Mouse (Mus musculus): ENCODE data around the gene Tnfsf13.
"Not testable (repeated sequence)": the region's sequence is repeated elsewhere in the genome, so short reads cannot be mapped to it uniquely, and the experiment has no call there.

The Tnfsf13 gene

GRCm38 (mm10) chr11:69685526-69686148 lies at the start of gene Tnfsf13:
TSS of gene Tnfsf13 (minus strand) at chr11:69685784.
- no peak for DNase-seq (ENCODE audit: low read depth, low spot score)

- DNase-seq (ENCODE audit: low read depth, low spot score), result not testable (repeated sequence)
These were observed 45.8 kb upstream of the Tnfsf13 start for GRCm38 (mm10) chr11:69731408-69731807.

DNA sequence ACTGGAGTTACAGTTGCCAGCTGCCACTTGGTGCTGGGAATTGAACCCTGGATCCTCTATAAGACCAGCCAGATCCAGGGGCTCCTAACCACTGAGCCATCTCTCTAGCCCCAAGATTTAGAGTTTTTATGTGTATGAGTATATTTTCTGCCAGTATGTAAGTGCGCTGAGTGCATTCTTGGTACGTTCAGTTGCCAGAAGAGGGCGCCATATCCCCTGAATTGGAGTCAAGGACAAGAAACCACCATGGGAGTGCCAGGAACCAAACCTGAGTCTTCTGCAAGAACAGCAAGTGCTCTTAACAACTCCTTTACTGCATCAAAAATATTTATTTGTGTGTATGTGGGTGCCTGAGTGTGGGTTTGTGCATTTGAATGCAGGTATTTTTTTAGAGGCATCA lies 43.5 kb upstream of the Tnfsf13 start:
- DNase-seq (ENCODE audit: low read depth, low spot score), result peak; percentile 32

DNA sequence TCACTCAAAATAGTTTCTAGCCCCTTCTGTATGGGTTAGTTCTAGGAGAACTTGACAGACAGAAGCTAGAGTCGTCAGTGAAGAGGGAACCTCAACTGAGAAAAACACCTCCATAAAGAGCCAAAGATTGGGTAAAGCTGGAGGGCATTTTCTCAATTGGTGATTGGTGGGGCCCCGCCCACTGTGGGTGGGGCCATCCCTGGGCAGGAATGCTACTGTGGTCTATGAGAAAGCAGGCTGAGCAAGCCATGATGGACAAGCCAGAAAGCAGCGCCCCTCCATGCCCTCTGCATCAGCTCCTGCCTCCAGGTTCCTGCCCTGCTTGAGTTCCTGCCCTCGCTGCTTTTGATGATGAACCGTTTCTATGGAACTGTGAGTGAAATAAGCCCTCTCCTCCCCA lies 40.4 kb upstream of the Tnfsf13 start:
- DNase-seq (ENCODE audit: low read depth, low spot score), result no peak

- no peak for DNase-seq (ENCODE audit: low read depth, low spot score)
These were observed 37.5 kb upstream of the Tnfsf13 start for GRCm38 (mm10) chr11:69723074-69723473.

DNA sequence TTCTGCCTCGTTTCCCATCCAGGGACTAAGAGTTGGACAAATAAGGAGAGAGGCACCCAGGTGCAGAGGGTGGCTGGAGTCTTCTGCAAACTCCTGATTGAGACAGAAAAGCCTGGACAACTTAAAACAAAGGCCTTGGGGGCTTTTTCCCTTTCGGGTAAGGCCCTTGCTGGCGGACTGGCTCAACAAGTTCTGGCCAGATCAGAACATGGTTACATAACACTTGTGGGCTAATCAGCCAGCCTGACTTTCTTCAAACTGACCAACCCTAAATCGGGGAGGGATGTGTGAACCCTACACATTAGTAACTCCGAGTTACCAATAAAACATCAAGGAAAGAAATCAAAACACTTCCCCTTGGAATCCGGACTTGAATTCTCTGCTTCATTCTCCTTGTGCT lies 35.3 kb upstream of the Tnfsf13 start:
- DNase-seq (ENCODE audit: low read depth, low spot score), result no peak

DNA sequence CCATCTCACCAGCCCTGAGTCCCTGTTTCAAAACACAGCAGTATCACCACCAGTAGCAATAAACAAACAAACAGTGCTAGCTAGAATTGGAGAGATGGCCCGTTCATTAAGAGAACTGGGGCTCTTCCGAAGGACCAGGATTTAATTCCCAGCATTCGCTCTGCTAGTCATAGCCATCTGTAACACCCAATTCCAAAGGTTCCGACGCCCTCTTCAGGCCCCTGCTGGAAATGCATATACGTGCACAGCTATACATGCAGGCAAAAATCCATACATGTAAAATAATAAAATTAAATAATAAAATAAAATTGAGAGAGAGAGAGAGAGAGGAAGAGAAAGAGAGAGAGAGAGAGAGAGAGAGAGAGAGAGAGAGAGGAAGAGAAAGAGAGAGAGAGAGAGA lies 33.8 kb upstream of the Tnfsf13 start:
- no peak for DNase-seq (ENCODE audit: low read depth, low spot score)

DNA sequence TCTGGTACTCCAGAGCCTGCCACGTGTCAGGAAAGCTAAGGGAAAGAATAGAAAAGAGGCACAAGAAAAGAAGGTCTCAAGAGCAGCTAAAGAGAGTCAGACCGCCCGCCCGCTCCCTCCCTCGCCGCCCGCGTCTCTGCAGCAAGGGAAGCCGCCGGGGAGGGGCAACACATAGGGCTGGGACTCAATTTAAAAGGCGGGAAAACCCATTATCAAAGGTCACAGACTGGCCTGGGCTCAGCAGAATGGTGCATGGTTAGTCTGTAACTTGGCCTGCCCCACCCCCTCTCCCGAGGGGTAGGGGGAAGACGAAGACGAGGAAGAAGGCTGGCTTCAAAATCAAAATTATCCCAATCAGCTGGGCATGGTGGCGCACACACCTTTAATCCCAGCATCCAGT lies 33.1 kb upstream of the Tnfsf13 start:
- DNase-seq (ENCODE audit: low read depth, low spot score), result no peak

DNA sequence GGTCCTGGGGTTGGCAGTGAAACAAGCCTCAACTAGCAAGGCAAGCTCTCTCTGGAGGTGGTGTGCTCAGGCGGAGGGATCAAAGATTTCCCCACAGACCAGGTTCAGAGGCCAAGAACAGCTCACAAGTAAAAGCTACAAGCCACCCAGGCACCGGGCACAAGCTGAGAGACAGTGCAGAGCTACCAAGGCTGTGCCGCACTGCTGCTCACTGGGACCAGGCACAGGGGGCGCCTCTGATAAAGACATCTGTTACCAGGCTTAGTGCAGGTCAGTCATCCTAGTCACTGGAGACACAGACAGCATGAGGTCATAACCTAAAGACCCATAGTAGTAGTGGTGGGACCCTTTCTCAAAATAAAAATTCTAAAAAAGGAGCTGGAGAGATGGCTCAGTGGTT lies 31.4 kb upstream of the Tnfsf13 start:
- no peak for DNase-seq (ENCODE audit: low read depth, low spot score)

DNA sequence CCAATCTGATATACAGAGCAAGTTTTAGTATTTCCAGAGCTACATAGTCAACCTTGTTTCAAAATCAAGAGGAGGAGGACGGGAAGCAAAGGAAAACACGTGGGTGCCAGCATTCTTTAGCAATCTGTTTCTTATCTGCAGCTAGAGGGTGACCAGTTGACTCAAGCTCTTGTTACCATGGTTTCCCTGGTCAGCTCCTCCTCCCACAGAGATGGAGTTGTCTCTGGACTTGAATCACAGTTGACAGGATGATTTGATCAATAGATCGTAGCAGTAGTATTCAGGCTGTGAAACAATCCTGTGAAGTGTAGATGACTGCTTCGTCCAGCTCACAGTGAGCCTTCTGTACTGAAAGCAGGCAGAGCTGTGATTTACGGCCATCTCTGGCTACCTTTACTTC lies 30.3 kb upstream of the Tnfsf13 start:
- DNase-seq (ENCODE audit: low read depth, low spot score), result no peak

DNA sequence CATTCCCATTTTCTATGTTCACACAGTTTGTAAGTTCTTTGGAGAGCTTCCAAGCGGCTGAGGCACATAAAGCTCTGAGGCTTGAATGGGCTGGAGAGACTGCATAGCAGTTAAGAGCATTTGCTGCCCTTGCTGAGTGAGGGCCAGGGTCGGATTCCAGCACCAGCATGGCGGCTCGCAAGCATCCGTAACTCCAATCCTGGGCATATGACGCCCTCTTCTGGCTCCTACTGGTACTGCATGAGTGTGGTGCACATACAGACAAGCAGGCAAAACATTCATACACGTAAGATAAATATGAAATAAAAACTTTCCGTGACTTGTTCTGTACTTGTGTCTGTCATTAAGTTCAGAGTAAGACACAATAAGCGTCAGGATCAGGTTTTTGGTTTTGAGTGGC lies 29.9 kb upstream of the Tnfsf13 start:
- DNase-seq (ENCODE audit: low read depth, low spot score), result no peak

- DNase-seq (ENCODE audit: low read depth, low spot score), result no peak
These were observed 29.2 kb upstream of the Tnfsf13 start for GRCm38 (mm10) chr11:69714636-69715329.

- no peak for DNase-seq (ENCODE audit: low read depth, low spot score)
These were observed 27.5 kb upstream of the Tnfsf13 start for GRCm38 (mm10) chr11:69712954-69713672.

- no peak for DNase-seq (ENCODE audit: low read depth, low spot score)
These were observed 25.5 kb upstream of the Tnfsf13 start for GRCm38 (mm10) chr11:69711082-69711481.

- DNase-seq (ENCODE audit: low read depth, low spot score), result no peak
These were observed 24.9 kb upstream of the Tnfsf13 start for GRCm38 (mm10) chr11:69710470-69710869.

GRCm38 (mm10) chr11:69709554-69710446 lies 24.2 kb upstream of the Tnfsf13 start:
- DNase-seq (ENCODE audit: low read depth, low spot score), result no peak

DNA sequence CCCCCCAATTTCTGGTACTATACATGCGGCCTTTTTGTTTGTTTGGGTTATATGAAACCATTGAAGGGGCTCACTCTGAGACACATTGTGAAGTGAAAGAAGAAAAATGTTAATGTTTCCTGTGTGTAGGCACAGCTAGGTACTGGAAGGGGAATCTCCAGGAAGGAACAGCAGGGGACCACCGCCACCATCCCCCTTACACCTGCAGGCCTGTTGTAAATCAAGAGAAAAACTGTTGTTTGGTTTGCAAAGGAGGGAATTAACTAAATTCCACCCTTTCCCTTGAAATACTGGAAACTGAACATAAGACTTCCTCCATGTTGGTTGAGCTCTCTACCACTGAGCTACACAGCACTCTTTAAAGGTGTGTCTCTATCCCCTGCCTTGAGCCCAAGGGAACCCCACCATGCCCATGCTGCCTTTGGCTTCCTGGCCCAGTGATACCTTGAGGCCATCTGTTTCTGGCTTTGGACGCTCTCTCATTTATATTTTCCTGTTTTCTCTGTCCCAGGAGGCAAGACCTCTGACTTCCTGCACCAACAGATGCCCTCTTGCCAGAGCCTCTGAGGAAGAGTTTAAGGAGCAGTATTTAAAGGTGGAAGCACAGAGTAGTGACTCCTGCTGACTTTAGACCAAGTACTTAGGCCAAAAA lies 23.2 kb upstream of the Tnfsf13 start:
- no peak for DNase-seq (ENCODE audit: low read depth, low spot score)

GRCm38 (mm10) chr11:69707873-69708381 lies 22.3 kb upstream of the Tnfsf13 start:
- no peak for DNase-seq (ENCODE audit: low read depth, low spot score)

DNA sequence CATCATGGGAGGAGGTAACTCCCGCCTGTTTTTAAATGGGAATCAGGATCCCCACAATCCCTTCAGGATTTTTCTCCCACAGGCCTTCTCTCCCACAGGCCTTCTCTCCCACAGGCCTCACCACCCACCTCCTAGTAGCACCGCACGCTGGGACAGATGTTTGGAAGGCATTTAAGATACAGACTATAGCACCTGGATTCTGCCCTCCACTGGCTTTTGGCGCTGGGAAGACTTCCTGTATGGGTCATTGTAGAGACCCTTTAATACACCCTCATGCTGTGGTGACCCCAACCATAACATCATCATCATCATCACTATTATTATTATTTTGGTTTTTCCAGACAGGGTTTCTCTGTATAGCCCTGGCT lies 21.9 kb upstream of the Tnfsf13 start:
- no peak for DNase-seq (ENCODE audit: low read depth, low spot score)

GRCm38 (mm10) chr11:69706775-69707479 lies 21.3 kb upstream of the Tnfsf13 start:
- no peak for DNase-seq (ENCODE audit: low read depth, low spot score)

DNA sequence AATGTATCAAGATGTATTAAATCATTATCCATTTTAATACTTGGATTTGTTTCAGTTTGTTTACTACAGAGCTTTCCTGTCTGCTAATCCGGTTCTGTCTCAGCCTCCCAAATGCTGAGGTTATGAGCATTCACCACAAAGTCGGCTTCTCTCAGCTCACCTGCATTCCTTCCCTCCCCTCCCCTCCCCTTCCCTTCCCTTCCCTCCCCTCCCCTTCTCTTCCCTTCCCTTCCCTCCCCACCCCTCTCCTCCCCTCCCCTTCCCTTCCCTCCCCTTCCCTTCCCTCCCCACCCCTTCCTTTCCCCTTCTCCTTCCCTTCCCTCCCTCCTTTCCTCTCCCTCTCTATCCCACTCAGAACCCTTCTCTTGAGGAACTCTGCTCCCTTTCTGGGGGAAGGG lies 19.0 kb upstream of the Tnfsf13 start:
- no peak for DNase-seq (ENCODE audit: low read depth, low spot score)
